Mouse (Mus musculus): Measurements from ENCODE around the gene Hip1r.

The Hip1r gene

GRCm38 (mm10) chr5:123970576-123970975 lies 2.9 kb upstream of the Hip1r start:
- in situ Hi-C loops (cut with MboI, MseI), result no loop called here

- in situ Hi-C loops (cut with MboI, MseI), result no loop called here
Measured at GRCm38 (mm10) chr5:123972453-123972852, 975 bp upstream of the Hip1r start.

GRCm38 (mm10) chr5:123974179-123974485 lies 704 bp downstream of the Hip1r start:
- in situ Hi-C loops (cut with MboI, MseI), result no loop called here

GRCm38 (mm10) chr5:123974616-123975111 lies 1.2 kb downstream of the Hip1r start:
- in situ Hi-C loops (cut with MboI, MseI), result no loop called here

- in situ Hi-C loops (cut with MboI, MseI), result no loop called here
Measured at GRCm38 (mm10) chr5:123975668-123976180, 2.3 kb downstream of the Hip1r start.

- in situ Hi-C loops (cut with MboI, MseI), result no loop called here
Measured at GRCm38 (mm10) chr5:123977231-123977630, 3.8 kb downstream of the Hip1r start.

GRCm38 (mm10) chr5:123978131-123978530 lies 4.7 kb downstream of the Hip1r start:
- in situ Hi-C loops (cut with MboI, MseI), result no loop called here

- in situ Hi-C loops (cut with MboI, MseI), result no loop called here
Measured at GRCm38 (mm10) chr5:123979221-123979979, 6.0 kb downstream of the Hip1r start.

- in situ Hi-C loops (cut with MboI, MseI), result no loop called here
Measured at GRCm38 (mm10) chr5:123979980-123980369, 6.5 kb downstream of the Hip1r start.

- in situ Hi-C loops (cut with MboI, MseI), result no loop called here
Measured at GRCm38 (mm10) chr5:123980521-123981249, 7.3 kb downstream of the Hip1r start.

- in situ Hi-C loops (cut with MboI, MseI), result no loop called here
Measured at GRCm38 (mm10) chr5:123981250-123981554, 7.8 kb downstream of the Hip1r start.

- in situ Hi-C loops (cut with MboI, MseI), result no loop called here
Measured at GRCm38 (mm10) chr5:123982838-123983237, 9.4 kb downstream of the Hip1r start.

- in situ Hi-C loops (cut with MboI, MseI), result no loop called here
Measured at GRCm38 (mm10) chr5:123985434-123985833, 12.0 kb downstream of the Hip1r start.

GRCm38 (mm10) chr5:123986925-123987324 lies 13.5 kb downstream of the Hip1r start:
- in situ Hi-C loops (cut with MboI, MseI), result no loop called here

- in situ Hi-C loops (cut with MboI, MseI), result no loop called here
Measured at GRCm38 (mm10) chr5:123987511-123987910, 14.1 kb downstream of the Hip1r start.

GRCm38 (mm10) chr5:123989941-123990885 lies 16.8 kb downstream of the Hip1r start:
- in situ Hi-C loops (cut with MboI, MseI), result loop anchor here (5.0 kb wide), 3 partner anchors 38 to 302 kb away; no protein-coding TSS in a partner anchor

GRCm38 (mm10) chr5:123991321-123991720 lies 17.9 kb downstream of the Hip1r start:
- in situ Hi-C loops (cut with MboI, MseI), result loop anchor here (5.0 kb wide), 3 partner anchors 39 to 301 kb away; no protein-coding TSS in a partner anchor

- in situ Hi-C loops (cut with MboI, MseI), result loop anchor here (5.0 kb wide), 3 partner anchors 40 to 300 kb away; no protein-coding TSS in a partner anchor
Measured at GRCm38 (mm10) chr5:123992193-123992637, 18.8 kb downstream of the Hip1r start.

GRCm38 (mm10) chr5:123992794-123993193 lies 19.4 kb downstream of the Hip1r start:
- in situ Hi-C loops (cut with MboI, MseI), result loop anchor here (5.0 kb wide), 3 partner anchors 40 to 300 kb away; no protein-coding TSS in a partner anchor

- in situ Hi-C loops (cut with MboI, MseI), result loop anchor here (5.0 kb wide), 3 partner anchors 41 to 299 kb away; no protein-coding TSS in a partner anchor
Measured at GRCm38 (mm10) chr5:123993263-123994036, 20.0 kb downstream of the Hip1r start.

All from T-helper 17 cell (primary cell).